Mouse (Mus musculus) CH12.LX (cell line): ENCODE measurements around the gene Jag2. TPM values are rescaled to one million over a fixed set of nuclear protein-coding genes. Genes with fewer than 3 reads are reported as not detected.

Source experiments
- DNase-seq: peaks from one replicate; pipeline ENCODE4 v3.0.0-alpha.2; 2013; ENCODE audit errors: extremely low read depth
- H3K27ac ChIP-seq: 2 replicates; pipeline ENCODE4 v1.5.1; 2012; ENCODE audit warnings: low read depth, mild to moderate bottlenecking, control low read depth, moderate library complexity; ENCODE audit not compliant: insufficient read depth
- H3K27me3 ChIP-seq: replicated peaks from 2 replicates; pipeline ENCODE3; 2012; ENCODE audit warnings: inconsistent platforms
- H3K36me3 ChIP-seq, 2 experiments: replicated peaks in 1 of 2; 2 replicates each; pipeline versions ENCODE3 to v1.6.1; 2012; ENCODE audit warnings: inconsistent platforms in 1 of 2, low read length in 1 of 2, mild to moderate bottlenecking in 1 of 2, mixed read lengths in 1 of 2, moderate library complexity in 1 of 2; ENCODE audit not compliant: control insufficient read depth in 1 of 2, insufficient read depth in 1 of 2
- H3K4me1 ChIP-seq, 2 experiments: 2 replicates each; pipeline ENCODE4 v1.6.1; 2012; ENCODE audit warnings: inconsistent platforms in 1 of 2, moderate library complexity in 1 of 2; ENCODE audit not compliant: insufficient read depth in 2 of 2, control insufficient read depth in 1 of 2
- H3K4me2 ChIP-seq: 2 replicates; pipeline ENCODE4 v1.6.1; 2012; ENCODE audit warnings: low read depth, mild to moderate bottlenecking, control low read depth; ENCODE audit not compliant: poor library complexity, insufficient read depth, severe bottlenecking
- H3K4me3 ChIP-seq, 3 experiments: fragments of 150-350 bp in 1 of 3; sonication (generic) in 1 of 3; replicated peaks in 1 of 3; 2 replicates each; pipeline versions ENCODE3 to v1.5.1; 2011 to 2012; ENCODE audit warnings: low read depth in 2 of 3, low read length in 2 of 3, mild to moderate bottlenecking in 2 of 3, moderate library complexity in 2 of 3, control low read depth in 1 of 3, improper control_type of control experiment in 1 of 3, inconsistent platforms in 1 of 3, mixed read lengths in 1 of 3; ENCODE audit not compliant: poor library complexity in 1 of 3
- H3K79me2 ChIP-seq: replicated peaks from 2 replicates; pipeline ENCODE4 v1.6.1; 2012; ENCODE audit warnings: mild to moderate bottlenecking, moderate library complexity; ENCODE audit not compliant: control insufficient read depth, poor library complexity, insufficient read depth, severe bottlenecking; ENCODE audit errors: extremely low read depth
- H3K9ac ChIP-seq: 2 replicates; pipeline ENCODE4 v1.6.1; 2012; ENCODE audit warnings: low read depth, mild to moderate bottlenecking, control low read depth, moderate library complexity; ENCODE audit not compliant: insufficient read depth
- H3K9me3 ChIP-seq: replicated peaks from 2 replicates; pipeline ENCODE3; 2012; ENCODE audit warnings: low read length, inconsistent platforms, mixed read lengths
- BHLHE40 ChIP-seq: IDR thresholded peaks from 2 replicates; pipeline ENCODE4 v1.6.1; 2011; ENCODE audit warnings: mild to moderate bottlenecking, low read depth, low read length, improper control_type of control experiment
- CHD1 ChIP-seq: IDR thresholded peaks from 2 replicates; pipeline ENCODE4 v1.6.1; 2012; ENCODE audit warnings: low read depth, low read length, improper control_type of control experiment, inconsistent platforms
- CHD2 ChIP-seq: IDR thresholded peaks from 2 replicates; pipeline ENCODE4 v1.6.1; 2011; ENCODE audit warnings: low read length, improper control_type of control experiment
- CTCF ChIP-seq, 2 experiments: IDR thresholded peaks in 1 of 2; conservative IDR thresholded peaks in 1 of 2; 2 replicates each; pipeline ENCODE4 v1.5.1; 2011 to 2012; ENCODE audit warnings: low read depth in 2 of 2, low read length in 2 of 2, improper control_type of control experiment in 1 of 2, inconsistent platforms in 1 of 2, mild to moderate bottlenecking in 1 of 2, moderate library complexity in 1 of 2
- E2F4 ChIP-seq: IDR thresholded peaks from 2 replicates; pipeline ENCODE4 v1.6.1; 2011; ENCODE audit warnings: low read depth, low read length, improper control_type of control experiment; ENCODE audit not compliant: insufficient replicate concordance
- ELF1 ChIP-seq: IDR thresholded peaks from 2 replicates; pipeline ENCODE4 v1.6.1; 2014; ENCODE audit warnings: low read depth, mild to moderate bottlenecking, inconsistent platforms, low read length, improper control_type of control experiment
- EP300 ChIP-seq: IDR thresholded peaks from 2 replicates; pipeline ENCODE4 v1.6.1; 2011; ENCODE audit warnings: low read length, improper control_type of control experiment
- ETS1 ChIP-seq: conservative IDR thresholded peaks from 2 replicates; pipeline ENCODE4 v1.6.1; 2012; ENCODE audit warnings: low read depth, mild to moderate bottlenecking, inconsistent platforms, low read length, improper control_type of control experiment, moderate library complexity
- GABPA ChIP-seq: IDR thresholded peaks from 2 replicates; pipeline ENCODE4 v1.6.1; 2012; ENCODE audit warnings: low read depth, low read length, improper control_type of control experiment, inconsistent platforms; ENCODE audit not compliant: insufficient replicate concordance
- HCFC1 ChIP-seq: IDR thresholded peaks from 2 replicates; pipeline ENCODE4 v1.6.1; 2012; ENCODE audit warnings: low read depth, mild to moderate bottlenecking, inconsistent platforms, low read length, improper control_type of control experiment
- IRF4 ChIP-seq: IDR thresholded peaks from 2 replicates; pipeline ENCODE4 v1.6.1; 2014; ENCODE audit warnings: low read depth, mild to moderate bottlenecking, inconsistent platforms, low read length, improper control_type of control experiment
- JUN ChIP-seq: IDR thresholded peaks from 2 replicates; pipeline ENCODE4 v1.6.1; 2011; ENCODE audit warnings: low read depth, mild to moderate bottlenecking, low read length, improper control_type of control experiment, moderate library complexity; ENCODE audit not compliant: insufficient read depth
- JUND ChIP-seq: conservative IDR thresholded peaks from 2 replicates; pipeline ENCODE4 v1.6.1; 2011; ENCODE audit warnings: low read depth, low read length, improper control_type of control experiment
- KAT2A ChIP-seq: IDR thresholded peaks from 2 replicates; pipeline ENCODE4 v1.6.1; 2012; ENCODE audit warnings: low read length, improper control_type of control experiment, inconsistent platforms; ENCODE audit not compliant: insufficient replicate concordance
- MAFK ChIP-seq: IDR thresholded peaks from 2 replicates; pipeline ENCODE4 v1.6.1; 2011; ENCODE audit warnings: low read length, improper control_type of control experiment; ENCODE audit not compliant: insufficient replicate concordance
- MAX ChIP-seq: IDR thresholded peaks from 2 replicates; pipeline ENCODE4 v1.6.1; 2011; ENCODE audit warnings: low read length, improper control_type of control experiment
- MAZ ChIP-seq: IDR thresholded peaks from 2 replicates; pipeline ENCODE4 v1.6.1; 2012; ENCODE audit warnings: low read depth, mild to moderate bottlenecking, inconsistent platforms, low read length, improper control_type of control experiment, moderate library complexity
- MEF2A ChIP-seq: IDR thresholded peaks from 2 replicates; pipeline ENCODE4 v1.6.1; 2014; ENCODE audit warnings: low read depth, mild to moderate bottlenecking, inconsistent platforms, low read length, improper control_type of control experiment, borderline replicate concordance
- MXI1 ChIP-seq: IDR thresholded peaks from 2 replicates; pipeline ENCODE4 v1.6.1; 2011; ENCODE audit warnings: mild to moderate bottlenecking, low read depth, low read length, improper control_type of control experiment
- MYC ChIP-seq: IDR thresholded peaks from 2 replicates; pipeline ENCODE4 v1.6.1; 2011; ENCODE audit warnings: low read depth, mild to moderate bottlenecking, improper control_type of control experiment, low read length
- NELFE ChIP-seq: IDR thresholded peaks from 2 replicates; pipeline ENCODE4 v1.6.1; 2011; ENCODE audit warnings: low read depth, low read length, improper control_type of control experiment
- NRF1 ChIP-seq: IDR thresholded peaks from 2 replicates; pipeline ENCODE4 v1.6.1; 2014; ENCODE audit warnings: low read depth, mild to moderate bottlenecking, inconsistent platforms, low read length, improper control_type of control experiment, moderate library complexity
- PAX5 ChIP-seq: IDR thresholded peaks from 2 replicates; pipeline ENCODE4 v1.6.1; 2012; ENCODE audit warnings: low read length, inconsistent platforms, mixed read lengths
- POLR2A ChIP-seq: IDR thresholded peaks from 2 replicates; pipeline ENCODE4 v1.6.1; 2011; ENCODE audit warnings: low read depth, mild to moderate bottlenecking, improper control_type of control experiment, low read length
- POLR2AphosphoS2 ChIP-seq: IDR thresholded peaks from 2 replicates; pipeline ENCODE4 v1.6.1; 2011; ENCODE audit warnings: low read depth, low read length, improper control_type of control experiment
- RAD21 ChIP-seq: IDR thresholded peaks from 2 replicates; pipeline ENCODE4 v1.6.1; 2011; ENCODE audit warnings: low read depth, mild to moderate bottlenecking, low read length, improper control_type of control experiment, moderate library complexity
- RCOR1 ChIP-seq: conservative IDR thresholded peaks from 2 replicates; pipeline ENCODE4 v1.6.1; 2012; ENCODE audit warnings: low read depth, mild to moderate bottlenecking, inconsistent platforms, low read length, improper control_type of control experiment
- SIN3A ChIP-seq: IDR thresholded peaks from 2 replicates; pipeline ENCODE4 v1.6.1; 2012; ENCODE audit warnings: low read length, improper control_type of control experiment, inconsistent platforms
- SMC3 ChIP-seq: IDR thresholded peaks from 2 replicates; pipeline ENCODE4 v1.6.1; 2011; ENCODE audit warnings: low read depth, low read length, improper control_type of control experiment
- TBP ChIP-seq: conservative IDR thresholded peaks from 2 replicates; pipeline ENCODE4 v1.6.1; 2011; ENCODE audit warnings: low read depth, low read length, improper control_type of control experiment
- TCF12 ChIP-seq: IDR thresholded peaks from 2 replicates; pipeline ENCODE4 v1.6.1; 2014; ENCODE audit warnings: low read depth, mild to moderate bottlenecking, inconsistent platforms, low read length, improper control_type of control experiment
- UBTF ChIP-seq: IDR thresholded peaks from 2 replicates; pipeline ENCODE4 v1.6.1; 2012; ENCODE audit warnings: low read depth, mild to moderate bottlenecking, inconsistent platforms, low read length, improper control_type of control experiment, moderate library complexity
- USF1 ChIP-seq: IDR thresholded peaks from 2 replicates; pipeline ENCODE4 v1.6.1; 2014; ENCODE audit warnings: low read depth, mild to moderate bottlenecking, inconsistent platforms, low read length, improper control_type of control experiment
- USF2 ChIP-seq: conservative IDR thresholded peaks from 2 replicates; pipeline ENCODE4 v1.6.1; 2011; ENCODE audit warnings: low read depth, low read length, improper control_type of control experiment
- ZC3H11A ChIP-seq: IDR thresholded peaks from 2 replicates; pipeline ENCODE4 v1.6.1; 2012; ENCODE audit warnings: low read depth, mild to moderate bottlenecking, inconsistent platforms, low read length, improper control_type of control experiment
- ZKSCAN1 ChIP-seq: IDR thresholded peaks from 2 replicates; pipeline ENCODE4 v1.6.1; 2012; ENCODE audit warnings: low read depth, inconsistent platforms, low read length, improper control_type of control experiment, borderline replicate concordance
- ZMIZ1 ChIP-seq: IDR thresholded peaks from 2 replicates; pipeline ENCODE4 v1.6.1; 2012; ENCODE audit warnings: low read depth, mild to moderate bottlenecking, inconsistent platforms, low read length, improper control_type of control experiment
- ZNF384 ChIP-seq: IDR thresholded peaks from 2 replicates; pipeline ENCODE4 v1.6.1; 2012; ENCODE audit warnings: low read depth, low read length, improper control_type of control experiment, inconsistent platforms
- dilution Hi-C: fragments of 300-500 bp; cut with MboI; formaldehyde crosslinking; loops from 2 replicates; pipeline ENCODE4 v1.14.3; 2020; ENCODE audit warnings: low sequenced_read_pairs; ENCODE audit not compliant: extremely low pct_unique_long_range_greater_than_20kb, extremely low pct_ligation_motif_present
- in situ Hi-C: fragments of 300-500 bp; cut with MboI; formaldehyde crosslinking; loops from 3 replicates; pipeline ENCODE4 v1.14.3; 2019; ENCODE audit warnings: low sequenced_read_pairs, low pct_ligation_motif_present, low pct_unique_long_range_greater_than_20kb, mixed read lengths
- polyA plus RNA-seq: library from polyadenylated mRNA; unstranded; fragments of >175 nt; gene quantifications from 2 replicates; pipeline ENCODE4 v1.2.1, GENCODE M21; 2012; ENCODE audit warnings: low read depth; ENCODE audit not compliant: insufficient read length
- total RNA-seq, 2 experiments: library from RNA; depleted of rRNA; stranded (reverse); fragments of 300-350 nt in 1 of 2; fragments of >200 nt in 1 of 2; gene quantifications; 2 replicates each; pipeline ENCODE4 v1.2.3; 2012 to 2014

Jag2 gene
- total and polyA plus RNA-seq, 3 experiments, result 0.34 to 7.6 (median 0.59) TPM

GRCm38 (mm10) chr12:112860765-112861164 is 68.8 kb downstream of the Jag2 start:
- H3K27ac ChIP-seq, result peak overlapping the region; percentile 86
- in situ Hi-C loops, result no loop called here
- H3K36me3 ChIP-seq, result peaks cover 21 to 53% of the 10 kb centered on the region in 2 experiments
- H3K4me3 ChIP-seq, result peak overlapping the region; percentile 80 to 99 (median 94)
- 0 out of 2 replicates have a peak overlapping the region, but pooled peaks have one; percentile 82 for H3K4me2 ChIP-seq
- H3K27me3 ChIP-seq, result no peaks in the 10 kb centered on the region
- dilution Hi-C loops, result no loop called here
- peaks cover 35 to 53% of the 10 kb centered on the region in 2 experiments for H3K4me1 ChIP-seq
- TF ChIP-seq NELFE, result peak; percentile 76
- 0 out of 2 replicates have a peak, but pooled peaks have one; percentile 29 for TF ChIP-seq KAT2A
- TF ChIP-seq JUND, result no peak
- no peak for TF ChIP-seq USF2
- TF ChIP-seq MXI1, result peak; percentile 92; the same call in 1 of the 2 replicates
- TF ChIP-seq ZMIZ1, result peak; percentile 83
- peak; percentile 57 for TF ChIP-seq NRF1
- peak; percentile 80 for TF ChIP-seq BHLHE40
- TF ChIP-seq E2F4, result no peak
- peak; percentile 90 for TF ChIP-seq ELF1
- 0 out of 2 replicates have a peak, but pooled peaks have one; percentile 42 for TF ChIP-seq CHD2
- peak; percentile 99 for TF ChIP-seq ETS1
- no peak for TF ChIP-seq JUN
- TF ChIP-seq CTCF (conservative IDR thresholded peaks at IDR 0.05 in 1 of 2, IDR thresholded peaks at IDR 0.05 in 1 of 2; ENCODE audit: low read depth in 2 of 2, low read length in 2 of 2), result no peak
- peak; percentile 89 for TF ChIP-seq MAX
- TF ChIP-seq MAZ, result peak; percentile 96
- TF ChIP-seq SMC3, result no peak
- TF ChIP-seq CHD1, result no peak; the same call in 1 of the 2 replicates
- TF ChIP-seq USF1, result no peak
- no peak for TF ChIP-seq UBTF
- TF ChIP-seq EP300, result peak; percentile 55; the same call in 1 of the 2 replicates
- TF ChIP-seq ZC3H11A, result no peak
- peak; percentile 95 for TF ChIP-seq GABPA
- TF ChIP-seq SIN3A, result peak; percentile 97
- 0 out of 2 replicates have a peak, but pooled peaks have one; percentile 69 for TF ChIP-seq RCOR1
- TF ChIP-seq TBP, result peak; percentile 89
- no peak for TF ChIP-seq ZNF384
- TF ChIP-seq RAD21, result no peak
- TF ChIP-seq MYC, result peak; percentile 81
- no peak for TF ChIP-seq PAX5
- peak; percentile 92 for TF ChIP-seq TCF12
- no peak for TF ChIP-seq MAFK
- peak; percentile 81 for TF ChIP-seq POLR2A
- peak; percentile 78; the same call in 1 of the 2 replicates for TF ChIP-seq MEF2A
- TF ChIP-seq IRF4, result peak; percentile 82
- peak; percentile 81; the same call in 1 of the 2 replicates for TF ChIP-seq POLR2AphosphoS2
- TF ChIP-seq ZKSCAN1, result no peak
- TF ChIP-seq HCFC1, result peak; percentile 49; the same call in 1 of the 2 replicates
- TF ChIP-seq, all 38 proteins: peak for 23
- Histone ChIP-seq H3K9ac (peak overlapping the region; percentile 95), H3K79me2 (peaks cover 54% of the 10 kb centered on the region), H3K9me3 (no peaks in the 10 kb centered on the region)
- DNase-seq, result peak; percentile 89
